Mouse (Mus musculus): ENCODE measurements around the gene Snd1.

The Snd1 gene

GRCm38 (mm10) chr6:28628408-28628807 lies 153.5 kb downstream of the Snd1 start:
- in situ Hi-C loops (cut with MboI, MseI) = no loop called here

- in situ Hi-C loops (cut with MboI, MseI) = no loop called here
Measured at GRCm38 (mm10) chr6:28629866-28630265, 154.9 kb downstream of the Snd1 start.

- in situ Hi-C loops (cut with MboI, MseI) = no loop called here
Measured at GRCm38 (mm10) chr6:28630926-28631325, 156.0 kb downstream of the Snd1 start.

GRCm38 (mm10) chr6:28633120-28633519 lies 158.2 kb downstream of the Snd1 start:
- in situ Hi-C loops (cut with MboI, MseI) = no loop called here

- in situ Hi-C loops (cut with MboI, MseI) = no loop called here
Measured at GRCm38 (mm10) chr6:28633656-28634055, 158.7 kb downstream of the Snd1 start.

- in situ Hi-C loops (cut with MboI, MseI) = no loop called here
Measured at GRCm38 (mm10) chr6:28635092-28635491, 160.2 kb downstream of the Snd1 start.

- in situ Hi-C loops (cut with MboI, MseI) = no loop called here
Measured at GRCm38 (mm10) chr6:28635531-28636348, 160.8 kb downstream of the Snd1 start.

- in situ Hi-C loops (cut with MboI, MseI) = no loop called here
Measured at GRCm38 (mm10) chr6:28640088-28640487, 165.1 kb downstream of the Snd1 start.

- in situ Hi-C loops (cut with MboI, MseI) = no loop called here
Measured at GRCm38 (mm10) chr6:28642909-28643308, 168.0 kb downstream of the Snd1 start.

- in situ Hi-C loops (cut with MboI, MseI) = no loop called here
Measured at GRCm38 (mm10) chr6:28645231-28645630, 170.3 kb downstream of the Snd1 start.

- in situ Hi-C loops (cut with MboI, MseI) = no loop called here
Measured at GRCm38 (mm10) chr6:28656511-28656910, 181.6 kb downstream of the Snd1 start.

- in situ Hi-C loops (cut with MboI, MseI) = no loop called here
Measured at GRCm38 (mm10) chr6:28663004-28663403, 188.1 kb downstream of the Snd1 start.

GRCm38 (mm10) chr6:28663670-28664069 lies 188.7 kb downstream of the Snd1 start:
- in situ Hi-C loops (cut with MboI, MseI) = no loop called here

GRCm38 (mm10) chr6:28664716-28665115 lies 189.8 kb downstream of the Snd1 start:
- in situ Hi-C loops (cut with MboI, MseI) = no loop called here

- in situ Hi-C loops (cut with MboI, MseI) = no loop called here
Measured at GRCm38 (mm10) chr6:28667586-28667985, 192.6 kb downstream of the Snd1 start.

- in situ Hi-C loops (cut with MboI, MseI) = no loop called here
Measured at GRCm38 (mm10) chr6:28669251-28669650, 194.3 kb downstream of the Snd1 start.

- in situ Hi-C loops (cut with MboI, MseI) = no loop called here
Measured at GRCm38 (mm10) chr6:28672388-28672787, 197.4 kb downstream of the Snd1 start.

- in situ Hi-C loops (cut with MboI, MseI) = no loop called here
Measured at GRCm38 (mm10) chr6:28674686-28675085, 199.7 kb downstream of the Snd1 start.

GRCm38 (mm10) chr6:28678896-28679295 lies 204.0 kb downstream of the Snd1 start:
- in situ Hi-C loops (cut with MboI, MseI) = no loop called here

- in situ Hi-C loops (cut with MboI, MseI) = no loop called here
Measured at GRCm38 (mm10) chr6:28680537-28680936, 205.6 kb downstream of the Snd1 start.

GRCm38 (mm10) chr6:28681521-28682457 lies 206.8 kb downstream of the Snd1 start:
- in situ Hi-C loops (cut with MboI, MseI) = no loop called here

- in situ Hi-C loops (cut with MboI, MseI) = no loop called here
Measured at GRCm38 (mm10) chr6:28685052-28685451, 210.1 kb downstream of the Snd1 start.
